Mouse (Mus musculus): Measurements from ENCODE around the gene Dupd1. TPM values are rescaled to one million over a fixed set of nuclear protein-coding genes. Genes with fewer than 3 reads are reported as not detected.

Dupd1 gene
- total and polyA plus RNA-seq, 2 experiments from 2014 or later, result 0.15 TPM; not detected in 1

GRCm38 (mm10) chr14:21686376-21687279, 27.7 kb downstream of the Dupd1 start:
- Histone ChIP-seq H3K4me2 (ENCODE audit: low read depth, low read length) (peak overlapping the region; percentile 49), H3K27ac (ENCODE audit: low read depth) (no peak overlapping the region), H3K4me1 (ENCODE audit: control insufficient read depth, insufficient read depth) (peaks cover 9% of the 10 kb centered on the region), H3K4me3 (ENCODE audit: low read depth, low read length) (peak overlapping the region; percentile 24), H3K27me3 (ENCODE audit: control insufficient read depth, insufficient read depth, low read length) (peaks cover 13% of the 10 kb centered on the region; the same call in 1 of the 2 replicates), H3K9me3 (replicated peaks; ENCODE audit: control insufficient read depth, low read length) (no peaks in the 10 kb centered on the region), H3K9ac (replicated peaks; ENCODE audit: low read depth, low read length) (no peak overlapping the region), H3K36me3 (replicated peaks; ENCODE audit: control insufficient read depth, insufficient read depth, low read length) (no peaks in the 10 kb centered on the region)
- 15% methylated on average over 49 of the region's 49 CpGs for WGBS
- ATAC-seq (ENCODE audit: insufficient read depth, low read depth), result 0 out of 2 replicates have a peak, but pooled peaks have one; percentile 41
- no peak for TF ChIP-seq EP300 (IDR thresholded peaks at IDR 0.05; ENCODE audit: low read depth)
- no peak for TF ChIP-seq CTCF (IDR thresholded peaks at IDR 0.05; ENCODE audit: low read depth)
- DNase-seq (ENCODE audit: low spot score), result no peak

GRCm38 (mm10) chr14:21685411-21686146, 28.8 kb downstream of the Dupd1 start:
- Histone ChIP-seq H3K36me3 (replicated peaks; ENCODE audit: control insufficient read depth, insufficient read depth, low read length) (no peaks in the 10 kb centered on the region), H3K4me1 (ENCODE audit: control insufficient read depth, insufficient read depth) (peaks cover 10% of the 10 kb centered on the region), H3K9ac (replicated peaks; ENCODE audit: low read depth, low read length) (no peak overlapping the region), H3K9me3 (replicated peaks; ENCODE audit: control insufficient read depth, low read length) (no peaks in the 10 kb centered on the region), H3K4me3 (ENCODE audit: low read depth, low read length) (no peak overlapping the region), H3K27me3 (ENCODE audit: control insufficient read depth, insufficient read depth, low read length) (peaks cover 13% of the 10 kb centered on the region; the same call in 1 of the 2 replicates), H3K4me2 (ENCODE audit: low read depth, low read length) (no peak overlapping the region), H3K27ac (ENCODE audit: low read depth) (no peak overlapping the region)
- no peak for ATAC-seq (ENCODE audit: insufficient read depth, low read depth)
- no peak for DNase-seq (ENCODE audit: low spot score)
- 91% methylated on average over 10 of the region's 10 CpGs for WGBS
- TF ChIP-seq EP300 (IDR thresholded peaks at IDR 0.05; ENCODE audit: low read depth) (no peak), CTCF (IDR thresholded peaks at IDR 0.05; ENCODE audit: low read depth) (no peak)

- H3K9ac ChIP-seq (replicated peaks; ENCODE audit: low read depth, low read length), result no peak overlapping the region
- WGBS, result 54% methylated on average over 4 of the region's 4 CpGs
- no peak overlapping the region for H3K4me3 ChIP-seq (ENCODE audit: low read depth, low read length)
- ATAC-seq (ENCODE audit: insufficient read depth, low read depth), result no peak
- H3K27me3 ChIP-seq (ENCODE audit: control insufficient read depth, insufficient read depth, low read length), result peaks cover 13% of the 10 kb centered on the region; the same call in 1 of the 2 replicates
- no peak for DNase-seq (ENCODE audit: low spot score)
- H3K36me3 ChIP-seq (replicated peaks; ENCODE audit: control insufficient read depth, insufficient read depth, low read length), result no peaks in the 10 kb centered on the region
- H3K4me2 ChIP-seq (ENCODE audit: low read depth, low read length), result no peak overlapping the region
- H3K4me1 ChIP-seq (ENCODE audit: control insufficient read depth, insufficient read depth), result peaks cover 16% of the 10 kb centered on the region
- H3K9me3 ChIP-seq (replicated peaks; ENCODE audit: control insufficient read depth, low read length), result no peaks in the 10 kb centered on the region
- TF ChIP-seq CTCF (IDR thresholded peaks at IDR 0.05; ENCODE audit: low read depth) (no peak), EP300 (IDR thresholded peaks at IDR 0.05; ENCODE audit: low read depth) (no peak)
- no peak overlapping the region for H3K27ac ChIP-seq (ENCODE audit: low read depth)
These were observed 30.5 kb downstream of the Dupd1 start for GRCm38 (mm10) chr14:21683834-21684233.

- Histone ChIP-seq H3K9ac (replicated peaks; ENCODE audit: low read depth, low read length) (no peak overlapping the region), H3K27me3 (ENCODE audit: control insufficient read depth, insufficient read depth, low read length) (peaks cover 13% of the 10 kb centered on the region; the same call in 1 of the 2 replicates), H3K4me1 (ENCODE audit: control insufficient read depth, insufficient read depth) (peaks cover 16% of the 10 kb centered on the region), H3K4me2 (ENCODE audit: low read depth, low read length) (peak overlapping the region; percentile 27), H3K9me3 (replicated peaks; ENCODE audit: control insufficient read depth, low read length) (no peaks in the 10 kb centered on the region), H3K36me3 (replicated peaks; ENCODE audit: control insufficient read depth, insufficient read depth, low read length) (no peaks in the 10 kb centered on the region), H3K27ac (ENCODE audit: low read depth) (no peak overlapping the region), H3K4me3 (ENCODE audit: low read depth, low read length) (no peak overlapping the region)
- 8% methylated on average over 9 of the region's 9 CpGs for WGBS
- no peak for DNase-seq (ENCODE audit: low spot score)
- no peak for ATAC-seq (ENCODE audit: insufficient read depth, low read depth)
- TF ChIP-seq EP300 (IDR thresholded peaks at IDR 0.05; ENCODE audit: low read depth) (no peak), CTCF (IDR thresholded peaks at IDR 0.05; ENCODE audit: low read depth) (no peak)
These were observed 31.7 kb downstream of the Dupd1 start for GRCm38 (mm10) chr14:21682681-21683129.

GRCm38 (mm10) chr14:21679631-21680201, 34.7 kb downstream of the Dupd1 start:
- Histone ChIP-seq H3K27ac (ENCODE audit: low read depth) (no peak overlapping the region), H3K4me2 (ENCODE audit: low read depth, low read length) (no peak overlapping the region), H3K9me3 (replicated peaks; ENCODE audit: control insufficient read depth, low read length) (no peaks in the 10 kb centered on the region), H3K27me3 (ENCODE audit: control insufficient read depth, insufficient read depth, low read length) (no peaks in the 10 kb centered on the region), H3K9ac (replicated peaks; ENCODE audit: low read depth, low read length) (no peak overlapping the region), H3K4me1 (ENCODE audit: control insufficient read depth, insufficient read depth) (peaks cover 16% of the 10 kb centered on the region), H3K4me3 (ENCODE audit: low read depth, low read length) (no peak overlapping the region), H3K36me3 (replicated peaks; ENCODE audit: control insufficient read depth, insufficient read depth, low read length) (no peaks in the 10 kb centered on the region)
- WGBS, result 39% methylated on average over 8 of the region's 8 CpGs
- no peak for ATAC-seq (ENCODE audit: insufficient read depth, low read depth)
- no peak for TF ChIP-seq EP300 (IDR thresholded peaks at IDR 0.05; ENCODE audit: low read depth)
- no peak for TF ChIP-seq CTCF (IDR thresholded peaks at IDR 0.05; ENCODE audit: low read depth)
- no peak for DNase-seq (ENCODE audit: low spot score)

Data from heart, postnatal 0 days (tissue).